Mouse (Mus musculus) hindbrain, embryonic 11.5 days (tissue): ENCODE results near the gene Crybg2. TPM values are rescaled to one million over a fixed set of nuclear protein-coding genes. Genes with fewer than 3 reads are reported as not detected.

Experiments
- ATAC-seq: fragments of 200-750 bp; cut with Nextera tagmentation; 2 replicates; pipeline ENCODE4 v1.8.0; 2017; ENCODE audit warnings: mild to moderate bottlenecking, moderate TSS enrichment, moderate library complexity; ENCODE audit not compliant: low FRiP score
- DNase-seq: peaks from one replicate; pipeline ENCODE4 v3.0.0-alpha.2; 2015; ENCODE audit warnings: low spot score
- H3K27ac ChIP-seq: fragments of 300-500 bp; sonication (generic); 2 replicates; pipeline ENCODE4 v1.5.1; 2014; ENCODE audit warnings: mild to moderate bottlenecking, low read depth, low read length
- H3K27me3 ChIP-seq: fragments of 300-500 bp; sonication (generic); 2 replicates; pipeline ENCODE4 v1.6.1; 2014; ENCODE audit warnings: mild to moderate bottlenecking, low read length, moderate library complexity, mixed read lengths; ENCODE audit not compliant: control insufficient read depth, insufficient read depth
- H3K36me3 ChIP-seq: fragments of 300-500 bp; sonication (generic); 2 replicates; pipeline ENCODE4 v1.6.1; 2014; ENCODE audit warnings: mild to moderate bottlenecking, low read length, moderate library complexity, mixed read lengths; ENCODE audit not compliant: control insufficient read depth, insufficient read depth
- H3K4me1 ChIP-seq: fragments of 300-500 bp; sonication (generic); replicated peaks from 2 replicates; pipeline ENCODE4 v1.6.1; 2014; ENCODE audit warnings: low read length, mixed read lengths; ENCODE audit not compliant: control insufficient read depth, insufficient read depth
- H3K4me2 ChIP-seq: fragments of 300-500 bp; sonication (generic); replicated peaks from 2 replicates; pipeline ENCODE4 v1.6.1; 2014; ENCODE audit warnings: mild to moderate bottlenecking, low read depth, low read length
- H3K4me3 ChIP-seq: fragments of 300-500 bp; sonication (generic); 2 replicates; pipeline ENCODE4 v1.5.1; 2014; ENCODE audit warnings: low read depth, low read length
- H3K9ac ChIP-seq: fragments of 300-500 bp; sonication (generic); 2 replicates; pipeline ENCODE4 v1.6.1; 2014; ENCODE audit warnings: low read depth, low read length
- H3K9me3 ChIP-seq: fragments of 300-500 bp; sonication (generic); 2 replicates; pipeline ENCODE4 v1.6.1; 2016; ENCODE audit warnings: low read length; ENCODE audit not compliant: control insufficient read depth
- WGBS: fragments of 180-500 bp; shearing (Covaris S2); extraction: QIAGEN DNeasy Blood & Tissue Kit; methylation state at CpG from one replicate; pipeline ENCODE4 v1.1.7; 2014; 5-methylcytosine and 5-hydroxymethylcytosine counted together
- polyA plus RNA-seq: library from polyadenylated mRNA; unstranded; fragments of >200 nt; fragmentation: Nextera tagmentation; extraction: Ambion mirVana; gene quantifications from 2 replicates; pipeline ENCODE4 v1.2.1, GENCODE M21; 2014

The Crybg2 gene
- 1.4 and 1.8 TPM in 2 replicates for polyA plus RNA-seq

- Histone ChIP-seq H3K27me3 (peaks cover under 1% of the 10 kb centered on the region), H3K4me1 (no peaks in the 10 kb centered on the region), H3K4me2 (no peak within 1 kb of the TSS), H3K27ac (no peak within 1 kb of the TSS), H3K36me3 (no peaks in the 10 kb centered on the region), H3K9me3 (no peaks in the 10 kb centered on the region), H3K9ac (no peak within 1 kb of the TSS), H3K4me3 (no peak within 1 kb of the TSS)
- no peak for ATAC-seq
- no peak for DNase-seq
- 39% methylated on average over 28 of the region's 28 CpGs for WGBS
Measured at GRCm38 (mm10) chr4:134060135-134060865, at the start of gene Crybg2. Gene Crybg2 (plus strand): TSS chr4:134060815.

- ATAC-seq (peak; percentile 45; the same call in 1 of the 2 replicates), DNase-seq (peak; percentile 45)
- H3K4me3 ChIP-seq, result no peak overlapping the region; the same call in 1 of the 2 replicates
- H3K4me1 ChIP-seq, result peaks cover 7% of the 10 kb centered on the region; the same call in 1 of the 2 replicates
- no peak overlapping the region for H3K27ac ChIP-seq
- H3K36me3 ChIP-seq, result no peaks in the 10 kb centered on the region
- no peaks in the 10 kb centered on the region for H3K9me3 ChIP-seq
- H3K4me2 ChIP-seq, result peak overlapping the region; percentile 17; the same call in 1 of the 2 replicates
- H3K9ac ChIP-seq, result no peak overlapping the region
- no peaks in the 10 kb centered on the region for H3K27me3 ChIP-seq
- WGBS, result 8% methylated on average over 15 of the region's 16 CpGs
Measured at GRCm38 (mm10) chr4:134011450-134012414, 48.9 kb upstream of the Crybg2 start.

- Histone ChIP-seq H3K27me3 (no peaks in the 10 kb centered on the region), H3K4me3 (no peak overlapping the region), H3K4me1 (peaks cover 14% of the 10 kb centered on the region; the same call in 1 of the 2 replicates), H3K36me3 (no peaks in the 10 kb centered on the region), H3K9me3 (no peaks in the 10 kb centered on the region), H3K27ac (no peak overlapping the region), H3K4me2 (no peak overlapping the region), H3K9ac (no peak overlapping the region)
- 49% methylated on average over 12 of the region's 12 CpGs for WGBS
- DNase-seq (peak; percentile 59), ATAC-seq (no peak)
Measured at GRCm38 (mm10) chr4:134012858-134013528, 47.6 kb upstream of the Crybg2 start.

GRCm38 (mm10) chr4:134016208-134016607 lies 44.4 kb upstream of the Crybg2 start:
- 0 out of 2 replicates have a peak overlapping the region, but pooled peaks have one; percentile 36 for H3K27ac ChIP-seq
- peak overlapping the region; percentile 45 for H3K4me3 ChIP-seq
- no peak for DNase-seq
- no peak for ATAC-seq
- H3K4me1 ChIP-seq, result peaks cover 25% of the 10 kb centered on the region; the same call in 1 of the 2 replicates
- no peaks in the 10 kb centered on the region for H3K36me3 ChIP-seq
- 6% methylated on average over 7 of the region's 7 CpGs for WGBS
- H3K9ac ChIP-seq, result peak overlapping the region; percentile 27; the same call in 1 of the 2 replicates
- no peaks in the 10 kb centered on the region for H3K27me3 ChIP-seq
- no peaks in the 10 kb centered on the region for H3K9me3 ChIP-seq
- H3K4me2 ChIP-seq, result peak overlapping the region; percentile 72

GRCm38 (mm10) chr4:134016767-134017166 lies 43.8 kb upstream of the Crybg2 start:
- peak; percentile 65 for DNase-seq
- whole genome bisulfite sequencing, result 0% methylated on average over 8 of the region's 8 CpGs
- peak overlapping the region; percentile 72 for H3K4me2 ChIP-seq
- no peak; the same call in 1 of the 2 replicates for ATAC-seq
- peak overlapping the region; percentile 45 for H3K4me3 ChIP-seq
- H3K27ac ChIP-seq, result peak overlapping the region; percentile 87
- no peaks in the 10 kb centered on the region for H3K9me3 ChIP-seq
- H3K4me1 ChIP-seq, result peaks cover 22% of the 10 kb centered on the region; the same call in 1 of the 2 replicates
- no peak overlapping the region; the same call in 1 of the 2 replicates for H3K9ac ChIP-seq
- no peaks in the 10 kb centered on the region for H3K27me3 ChIP-seq
- no peaks in the 10 kb centered on the region for H3K36me3 ChIP-seq

GRCm38 (mm10) chr4:134017201-134017865 lies 43.3 kb upstream of the Crybg2 start:
- Histone ChIP-seq H3K4me1 (peaks cover 21% of the 10 kb centered on the region; the same call in 1 of the 2 replicates), H3K27ac (peak overlapping the region; percentile 87), H3K4me2 (peak overlapping the region; percentile 72), H3K9me3 (no peaks in the 10 kb centered on the region), H3K27me3 (no peaks in the 10 kb centered on the region), H3K9ac (peak overlapping the region; percentile 61), H3K4me3 (peak overlapping the region; percentile 45), H3K36me3 (no peaks in the 10 kb centered on the region)
- ATAC-seq, result peak; percentile 41; the same call in 1 of the 2 replicates
- 1% methylated on average over 21 of the region's 21 CpGs for WGBS
- DNase-seq, result peak; percentile 59

- peak; percentile 61 for DNase-seq
- no peaks in the 10 kb centered on the region for H3K27me3 ChIP-seq
- WGBS, result under 1% methylated on average over 45 of the region's 46 CpGs
- H3K36me3 ChIP-seq, result no peaks in the 10 kb centered on the region
- ATAC-seq, result peak; percentile 22
- peak overlapping the region; percentile 61 for H3K9ac ChIP-seq
- H3K4me3 ChIP-seq, result peak overlapping the region; percentile 45
- H3K27ac ChIP-seq, result peak overlapping the region; percentile 87
- peak overlapping the region; percentile 72 for H3K4me2 ChIP-seq
- H3K9me3 ChIP-seq, result no peaks in the 10 kb centered on the region
- peaks cover 21% of the 10 kb centered on the region; the same call in 1 of the 2 replicates for H3K4me1 ChIP-seq
Measured at GRCm38 (mm10) chr4:134018038-134018778, 42.4 kb upstream of the Crybg2 start.
